Mouse (Mus musculus) erythroblast, embryonic 14.5 days (primary cell): ENCODE measurements at regions not wholly inside any gene's neighbourhood (a gene's known extent, or its start where the extent isn't known, plus 50 kb on each side); places are given as distances from the start of the nearest gene placed in this dataset.

ENCODE experiments used
- H3K27me3 ChIP-seq: 2 replicates; pipeline ENCODE4 v1.6.1; 2012; ENCODE audit warnings: inconsistent platforms; ENCODE audit not compliant: control insufficient read depth
- H3K36me3 ChIP-seq: 2 replicates; pipeline ENCODE4 v1.6.1; 2012; ENCODE audit warnings: mild to moderate bottlenecking, inconsistent platforms; ENCODE audit not compliant: control insufficient read depth
- H3K4me1 ChIP-seq: 2 replicates; pipeline ENCODE4 v1.6.1; 2012; ENCODE audit warnings: inconsistent platforms; ENCODE audit not compliant: control insufficient read depth
- H3K4me3 ChIP-seq: replicated peaks from 2 replicates; pipeline ENCODE3; 2012; ENCODE audit warnings: moderate library complexity, mild to moderate bottlenecking, inconsistent platforms
- H3K9me3 ChIP-seq: 2 replicates; pipeline ENCODE4 v1.6.1; 2012; ENCODE audit warnings: low read length, inconsistent platforms, mixed read lengths; ENCODE audit not compliant: control insufficient read depth
- GATA1 ChIP-seq: IDR thresholded peaks from 2 replicates; pipeline ENCODE4 v1.6.1; 2012; ENCODE audit warnings: low read length, inconsistent platforms, mixed read lengths
- TAL1 ChIP-seq: IDR thresholded peaks from 3 replicates; pipeline ENCODE4 v1.6.1; 2012; ENCODE audit warnings: low read length, inconsistent platforms, mixed read lengths

GRCm38 (mm10) chr16:50069033-50069432 is 268.7 kb downstream of the Cd47 start:
- Histone ChIP-seq H3K27me3 (no peaks in the 10 kb centered on the region), H3K9me3 (no peaks in the 10 kb centered on the region), H3K4me3 (no peak overlapping the region), H3K36me3 (no peaks in the 10 kb centered on the region), H3K4me1 (peaks cover 2% of the 10 kb centered on the region; the same call in 1 of the 2 replicates)
- TF ChIP-seq GATA1: no peak
- TF ChIP-seq TAL1: no peak

- H3K4me1 ChIP-seq: peaks cover 2% of the 10 kb centered on the region; the same call in 1 of the 2 replicates
- H3K27me3 ChIP-seq: no peaks in the 10 kb centered on the region
- TF ChIP-seq GATA1 (no peak), TAL1 (no peak)
- no peaks in the 10 kb centered on the region for H3K9me3 ChIP-seq
- no peaks in the 10 kb centered on the region for H3K36me3 ChIP-seq
- H3K4me3 ChIP-seq: no peak overlapping the region
Observed at GRCm38 (mm10) chr16:50070728-50071127, 270.4 kb downstream of the Cd47 start.

DNA sequence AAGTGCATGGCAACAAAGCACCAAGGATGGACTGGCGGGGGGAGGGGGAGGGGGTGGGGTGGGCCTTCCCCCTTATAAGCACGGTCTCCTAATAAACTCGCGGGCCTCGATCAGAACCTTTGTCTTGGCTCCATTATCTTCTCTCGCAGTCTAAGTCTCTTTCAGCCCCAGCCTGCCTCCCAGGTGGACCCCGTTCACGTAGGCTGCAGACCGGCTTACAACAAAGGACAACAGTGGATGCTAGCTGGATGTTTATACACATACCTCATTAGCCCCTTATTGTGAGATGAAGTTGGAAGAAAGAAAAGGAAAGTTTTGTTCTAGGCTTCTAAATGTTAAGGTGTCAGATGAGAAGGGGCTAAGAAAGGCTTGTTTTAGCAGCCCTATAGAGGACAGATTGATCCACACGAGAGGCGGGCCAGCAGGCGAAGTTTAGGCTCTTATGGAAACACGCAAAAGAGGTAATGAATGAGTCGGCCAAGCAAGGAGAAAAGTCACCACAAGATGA is 272.6 kb downstream of the Cd47 start:
- no peaks in the 10 kb centered on the region for H3K9me3 ChIP-seq
- peaks cover 2% of the 10 kb centered on the region; the same call in 1 of the 2 replicates for H3K4me1 ChIP-seq
- TF ChIP-seq TAL1 (no peak), GATA1 (no peak)
- H3K36me3 ChIP-seq: no peaks in the 10 kb centered on the region
- H3K4me3 ChIP-seq: no peak overlapping the region
- H3K27me3 ChIP-seq: no peaks in the 10 kb centered on the region

DNA sequence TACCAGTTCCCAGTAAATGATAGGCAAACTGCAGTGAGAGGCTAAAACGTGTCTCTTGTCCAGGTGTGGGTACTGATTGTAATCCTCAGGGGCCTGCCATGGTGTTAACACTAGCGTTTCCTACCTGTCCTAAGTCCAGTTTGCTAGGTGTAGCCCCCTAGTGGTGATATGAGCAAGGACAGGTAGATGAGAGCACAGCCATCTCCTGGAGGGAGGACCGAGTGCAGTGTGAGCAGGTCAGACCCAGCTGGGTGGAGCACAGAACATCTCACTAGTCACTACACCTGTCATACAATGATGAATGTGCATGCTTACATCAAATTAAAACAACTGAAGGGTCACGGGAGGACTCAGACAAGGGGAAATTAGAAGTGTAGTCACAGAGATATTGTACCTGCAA is 273.6 kb downstream of the Cd47 start:
- Histone ChIP-seq H3K27me3 (no peaks in the 10 kb centered on the region), H3K9me3 (no peaks in the 10 kb centered on the region), H3K36me3 (no peaks in the 10 kb centered on the region), H3K4me3 (no peak overlapping the region), H3K4me1 (peaks cover 2% of the 10 kb centered on the region; the same call in 1 of the 2 replicates)
- TF ChIP-seq TAL1 (no peak), GATA1 (no peak)

DNA sequence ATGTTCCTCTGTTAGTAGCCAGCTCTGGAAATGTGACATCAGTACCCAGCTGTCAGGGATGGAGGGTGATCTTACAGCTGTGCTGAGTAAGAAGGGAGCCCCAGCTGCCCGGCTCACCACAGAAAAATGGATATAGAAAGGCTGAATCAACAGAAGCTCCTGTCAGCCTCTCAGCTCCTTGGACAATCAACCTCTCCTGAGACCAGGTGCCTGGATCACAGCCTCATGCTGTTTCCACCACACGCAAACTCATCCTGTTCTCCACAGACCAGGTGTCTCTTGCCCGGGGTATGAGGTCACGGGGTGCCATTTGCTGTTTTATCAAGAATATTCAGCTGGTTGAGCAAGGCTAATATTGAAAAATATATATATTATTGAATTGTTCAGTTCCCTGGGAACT is 275.3 kb downstream of the Cd47 start:
- Histone ChIP-seq H3K9me3 (no peaks in the 10 kb centered on the region), H3K4me1 (no peaks in the 10 kb centered on the region), H3K36me3 (no peaks in the 10 kb centered on the region), H3K4me3 (no peak overlapping the region), H3K27me3 (no peaks in the 10 kb centered on the region)
- TF ChIP-seq TAL1 (no peak), GATA1 (no peak)

GRCm38 (mm10) chr16:50081511-50081910 is 281.2 kb downstream of the Cd47 start:
- Histone ChIP-seq H3K27me3 (no peaks in the 10 kb centered on the region), H3K36me3 (no peaks in the 10 kb centered on the region), H3K9me3 (no peaks in the 10 kb centered on the region), H3K4me3 (no peak overlapping the region), H3K4me1 (no peaks in the 10 kb centered on the region)
- no peak for TF ChIP-seq TAL1
- no peak for TF ChIP-seq GATA1

- H3K4me3 ChIP-seq: no peak overlapping the region
- TF ChIP-seq TAL1 (no peak), GATA1 (no peak)
- H3K4me1 ChIP-seq: peaks cover 9% of the 10 kb centered on the region
- H3K9me3 ChIP-seq: no peaks in the 10 kb centered on the region
- no peaks in the 10 kb centered on the region for H3K36me3 ChIP-seq
- H3K27me3 ChIP-seq: no peaks in the 10 kb centered on the region
Observed at GRCm38 (mm10) chr16:50092318-50092717, 292.0 kb downstream of the Cd47 start.

- H3K36me3 ChIP-seq: no peaks in the 10 kb centered on the region
- no peak overlapping the region for H3K4me3 ChIP-seq
- H3K9me3 ChIP-seq: no peaks in the 10 kb centered on the region
- TF ChIP-seq TAL1 (no peak), GATA1 (no peak)
- H3K27me3 ChIP-seq: no peaks in the 10 kb centered on the region
- peaks cover 9% of the 10 kb centered on the region for H3K4me1 ChIP-seq
Observed at GRCm38 (mm10) chr16:50092780-50093179, 292.4 kb downstream of the Cd47 start.

GRCm38 (mm10) chr16:50095858-50096551 is 295.7 kb downstream of the Cd47 start:
- H3K4me1 ChIP-seq: peaks cover 9% of the 10 kb centered on the region
- no peaks in the 10 kb centered on the region for H3K36me3 ChIP-seq
- H3K4me3 ChIP-seq: no peak overlapping the region
- H3K9me3 ChIP-seq: no peaks in the 10 kb centered on the region
- TF ChIP-seq TAL1 (no peak), GATA1 (no peak)
- H3K27me3 ChIP-seq: no peaks in the 10 kb centered on the region
